Mouse (Mus musculus) C2C12 (cell line): ENCODE measurements around the gene Vps37d.

Experiments
- CTCF ChIP-seq: IDR thresholded peaks from one replicate; pipeline ENCODE4 v1.5.1; 2011; ENCODE audit not compliant: control insufficient read depth, insufficient read depth, insufficient read length
- USF1 ChIP-seq: IDR thresholded peaks from one replicate; pipeline ENCODE4 v1.6.1; 2011; ENCODE audit warnings: low read depth, mild to moderate bottlenecking, control low read depth, moderate library complexity

- TF ChIP-seq CTCF (no peak), USF1 (no peak)
These were observed 40.1 kb downstream of the Vps37d start for GRCm38 (mm10) chr5:135037946-135038345.
